Mouse (Mus musculus): ENCODE data around the gene Gm45234. TPM values are rescaled to one million over a fixed set of nuclear protein-coding genes. Genes with fewer than 3 reads are reported as not detected.

The Gm45234 gene
- total RNA-seq, 2 experiments from 2014 or later, result 0.83 TPM; not detected in 1

DNA sequence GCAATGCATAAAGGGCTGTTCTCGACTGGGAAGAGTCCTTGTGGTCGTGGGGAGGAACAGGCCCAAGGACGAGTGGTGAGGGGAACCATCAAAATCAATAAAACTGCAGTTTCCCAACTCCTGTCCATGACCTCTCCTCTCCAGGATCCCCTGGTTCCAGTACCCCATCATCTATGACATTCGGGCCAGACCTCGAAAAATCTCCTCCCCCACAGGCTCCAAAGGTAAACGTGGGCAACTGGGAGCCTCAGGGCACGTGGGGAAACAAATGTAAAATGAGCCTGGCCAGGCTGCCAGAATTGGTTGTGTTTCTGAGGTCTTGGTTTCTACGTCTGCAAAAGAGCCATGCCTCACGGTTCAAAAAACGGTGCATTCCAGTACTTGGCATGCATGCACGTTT, 42.9 kb downstream of the Gm45234 start:
- DNase-seq (ENCODE audit: low spot score in 2 of 2), result no peak

DNA sequence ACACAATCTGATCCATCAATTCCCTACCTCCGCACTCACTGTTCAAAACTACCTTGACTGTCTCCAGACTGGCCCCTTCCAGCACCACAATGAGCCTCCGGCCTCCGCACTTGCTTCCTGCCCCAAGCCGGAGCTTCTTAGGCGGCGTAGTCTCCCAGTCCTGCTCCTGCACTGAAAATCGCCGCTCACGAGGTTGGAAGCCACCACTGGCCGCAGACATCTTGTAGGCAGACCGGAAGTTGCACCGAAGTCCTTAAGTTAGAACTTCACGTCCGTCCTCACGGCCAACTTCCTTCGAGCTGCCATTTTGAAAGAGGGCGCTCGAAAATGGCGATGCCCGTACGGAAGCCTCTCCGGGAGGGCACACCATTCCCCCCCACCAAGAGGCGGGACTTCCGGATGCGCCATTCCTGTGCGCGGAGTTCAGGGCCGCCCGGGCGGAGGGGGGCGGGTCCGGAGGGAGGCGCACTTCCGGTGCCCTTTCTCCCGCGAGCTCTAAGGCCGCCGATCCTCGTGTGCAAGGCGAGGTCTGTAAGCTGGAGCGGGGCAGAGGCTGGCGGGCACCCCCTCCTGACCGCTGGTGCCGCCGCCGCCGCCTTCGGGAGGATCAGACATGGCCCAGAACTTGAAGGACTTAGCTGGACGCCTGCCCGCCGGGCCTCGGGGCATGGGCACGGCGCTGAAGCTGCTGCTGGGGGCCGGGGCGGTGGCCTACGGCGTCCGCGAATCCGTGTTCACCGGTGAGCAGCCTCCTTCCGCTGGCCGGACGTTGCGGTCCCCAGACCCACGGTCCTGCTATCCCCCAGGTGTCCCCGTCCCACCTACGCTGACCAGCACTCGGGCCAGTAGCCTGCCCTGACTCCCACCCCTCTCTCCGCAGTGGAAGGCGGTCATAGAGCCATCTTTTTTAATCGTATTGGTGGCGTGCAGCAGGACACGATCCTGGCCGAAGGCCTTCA, 43.7 kb downstream of the Gm45234 start, which contains the start of the genes Emg1 and Phb2:
TSS of gene Emg1 (minus strand) at position 355 of the 959 bp plus-strand sequence.
TSS of gene Phb2 (plus strand) at position 513 of the 959 bp plus-strand sequence.
- DNase-seq (ENCODE audit: low spot score in 2 of 2), result peak; percentile 94 to 98

- DNase-seq (ENCODE audit: low spot score in 2 of 2), result no peak
These were observed 47.4 kb downstream of the Gm45234 start for GRCm38 (mm10) chr6:124708289-124708889.

- DNase-seq (ENCODE audit: low spot score in 2 of 2), result no peak
These were observed 49.7 kb downstream of the Gm45234 start for GRCm38 (mm10) chr6:124706061-124706627.

DNA sequence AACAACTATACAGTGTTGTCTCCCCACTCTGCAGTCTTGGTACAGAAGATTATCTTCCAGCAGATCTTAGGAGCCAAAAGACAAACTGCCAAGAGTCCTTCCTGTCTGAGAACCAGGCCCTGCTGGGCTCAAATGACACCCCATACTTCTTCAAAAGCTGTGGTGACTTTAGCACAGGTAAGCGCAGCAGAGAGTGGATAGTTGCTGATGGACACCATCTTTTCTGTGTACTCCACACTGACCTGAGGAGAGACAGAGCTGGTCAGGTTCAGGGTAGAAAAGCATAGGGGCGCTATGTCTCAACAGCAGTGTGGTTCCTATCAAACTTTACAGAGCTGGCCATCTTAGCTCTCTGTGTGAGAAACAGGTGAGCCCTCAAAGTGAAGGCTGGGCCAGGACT, 51.4 kb downstream of the Gm45234 start:
- no peak for DNase-seq (ENCODE audit: low spot score in 2 of 2)

- peak in 1 of 2 experiments; percentile 15 for DNase-seq (ENCODE audit: low spot score in 2 of 2)
These were observed 52.0 kb downstream of the Gm45234 start for GRCm38 (mm10) chr6:124703789-124704188.

DNA sequence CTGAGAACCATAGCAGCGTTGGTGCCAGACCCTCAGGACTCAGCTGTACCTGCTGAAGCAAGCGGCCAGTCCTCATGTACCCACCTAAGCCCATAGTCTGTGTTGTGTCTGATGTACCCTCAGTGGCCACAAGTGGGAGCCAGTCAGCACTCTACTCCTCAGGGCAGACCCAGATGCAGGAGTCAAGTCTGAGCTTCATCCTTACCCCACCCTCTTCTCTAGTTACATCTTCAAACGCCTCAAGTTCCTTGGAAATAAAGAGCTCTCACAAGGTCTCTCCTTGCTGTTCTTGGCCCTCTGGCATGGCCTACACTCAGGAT, 53.1 kb downstream of the Gm45234 start:
- peak; percentile 32 to 51 for DNase-seq (ENCODE audit: low spot score in 2 of 2)

DNA sequence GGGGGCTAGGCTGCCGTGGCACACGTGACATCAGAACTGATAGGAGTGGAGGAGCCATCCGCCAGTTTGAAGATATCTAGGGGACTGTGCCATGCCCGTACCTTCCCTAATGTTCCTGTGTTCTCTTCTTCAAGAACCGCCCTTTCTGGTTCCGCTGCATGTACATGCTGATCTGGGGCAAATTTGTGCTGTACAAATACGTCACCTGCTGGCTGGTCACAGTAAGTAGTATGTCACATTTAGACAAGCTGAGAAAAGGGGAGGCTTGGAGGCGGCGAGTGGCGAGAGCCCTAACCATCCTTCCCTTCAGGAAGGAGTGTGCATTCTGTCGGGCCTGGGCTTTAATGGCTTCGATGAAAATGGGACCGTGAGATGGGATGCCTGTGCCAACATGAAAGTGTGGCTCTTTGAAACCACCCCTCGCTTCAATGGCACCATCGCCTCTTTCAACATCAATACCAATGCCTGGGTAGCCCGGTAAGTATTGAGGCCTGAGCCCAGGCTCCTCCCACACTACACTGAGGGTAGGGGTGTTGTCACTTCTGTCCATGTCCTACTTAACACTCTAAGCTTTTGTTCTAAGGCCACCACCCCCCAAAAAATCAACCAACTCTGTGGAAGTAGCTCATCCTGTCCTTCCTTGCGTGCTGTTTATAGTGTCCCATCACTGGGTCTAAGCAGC, 53.6 kb downstream of the Gm45234 start:
- DNase-seq (ENCODE audit: low spot score in 2 of 2), result no peak

DNA sequence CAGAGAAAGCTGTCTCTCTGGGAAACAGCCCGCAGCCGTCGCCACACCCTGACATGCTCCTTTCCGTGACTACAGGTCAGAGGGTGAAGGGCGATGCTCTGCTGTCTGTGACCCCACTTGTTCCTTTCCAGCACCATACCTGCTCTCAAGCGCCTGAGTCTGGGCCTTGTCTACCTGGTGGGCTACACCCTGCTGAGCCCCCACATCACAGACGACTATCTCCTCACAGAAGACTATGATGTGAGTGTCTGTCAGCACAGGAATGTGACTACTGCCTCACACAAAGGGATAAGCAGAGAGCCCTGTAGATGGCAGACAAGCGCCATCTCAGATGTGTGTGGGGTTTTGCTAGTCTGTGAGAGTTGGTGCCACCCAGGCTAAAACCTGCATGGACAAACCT, 54.5 kb downstream of the Gm45234 start:
- no peak for DNase-seq (ENCODE audit: low spot score in 2 of 2)

GRCm38 (mm10) chr6:124699962-124700610, 55.7 kb downstream of the Gm45234 start:
- DNase-seq (ENCODE audit: low spot score in 2 of 2), result peak in 1 of 2 experiments; percentile 64

DNA sequence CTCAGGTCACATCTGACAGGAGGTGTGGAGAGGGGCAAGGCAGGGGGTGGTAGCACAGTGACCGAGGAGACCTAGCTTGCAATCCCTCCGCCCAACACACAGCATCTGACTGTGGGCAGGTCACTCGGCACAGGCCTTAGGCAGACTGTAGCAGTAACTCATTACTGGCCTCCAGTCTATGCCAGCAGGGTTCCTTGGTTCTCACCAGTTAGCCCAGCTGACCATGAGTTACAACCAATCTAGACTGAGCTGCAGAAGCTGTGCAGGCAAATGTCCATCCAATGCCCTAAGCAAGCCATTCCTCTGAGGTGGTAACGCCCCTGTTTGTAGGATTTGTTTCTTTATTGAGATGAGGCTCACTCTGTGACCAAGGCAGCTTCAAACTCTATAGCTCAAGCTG, 56.5 kb downstream of the Gm45234 start:
- DNase-seq (ENCODE audit: low spot score in 2 of 2), result no peak

DNA sequence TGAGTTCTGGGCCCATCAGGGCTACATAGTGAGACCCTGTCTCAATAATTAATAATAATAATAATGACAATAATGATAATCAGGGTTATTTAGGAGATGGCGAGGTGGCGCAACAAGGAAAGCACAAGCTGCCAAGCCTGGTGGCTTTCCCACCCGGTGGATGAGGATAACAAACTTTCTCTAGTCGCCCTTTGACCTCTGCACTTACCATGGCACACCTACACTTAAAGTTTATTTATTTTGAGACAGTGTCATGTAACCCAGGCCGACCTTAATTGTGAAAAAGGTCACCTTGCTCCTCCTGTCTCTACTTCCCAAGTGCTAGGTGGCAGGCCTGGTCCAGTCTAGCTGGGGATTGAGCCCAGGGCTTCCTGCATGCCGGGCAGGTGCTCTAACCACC, 57.1 kb downstream of the Gm45234 start:
- DNase-seq (ENCODE audit: low spot score in 2 of 2), result no peak

GRCm38 (mm10) chr6:124696441-124697150, 59.2 kb downstream of the Gm45234 start:
- no peak for DNase-seq (ENCODE audit: low spot score in 2 of 2)

GRCm38 (mm10) chr6:124694166-124694955, 61.5 kb downstream of the Gm45234 start:
- DNase-seq (ENCODE audit: low spot score in 2 of 2), result no peak

- no peak for DNase-seq (ENCODE audit: low spot score in 2 of 2)
These were observed 62.4 kb downstream of the Gm45234 start for GRCm38 (mm10) chr6:124693243-124693981.

- DNase-seq (ENCODE audit: low spot score in 2 of 2), result no peak
These were observed 65.3 kb downstream of the Gm45234 start for GRCm38 (mm10) chr6:124690517-124690916.
